Mouse (Mus musculus): ENCODE measurements around the gene Cerkl. TPM values are rescaled to one million over a fixed set of nuclear protein-coding genes. Genes with fewer than 3 reads are reported as not detected.

The Cerkl gene
- total and polyA plus RNA-seq, 3 experiments = 0.02 to 1.4 TPM; not detected in 1

DNA sequence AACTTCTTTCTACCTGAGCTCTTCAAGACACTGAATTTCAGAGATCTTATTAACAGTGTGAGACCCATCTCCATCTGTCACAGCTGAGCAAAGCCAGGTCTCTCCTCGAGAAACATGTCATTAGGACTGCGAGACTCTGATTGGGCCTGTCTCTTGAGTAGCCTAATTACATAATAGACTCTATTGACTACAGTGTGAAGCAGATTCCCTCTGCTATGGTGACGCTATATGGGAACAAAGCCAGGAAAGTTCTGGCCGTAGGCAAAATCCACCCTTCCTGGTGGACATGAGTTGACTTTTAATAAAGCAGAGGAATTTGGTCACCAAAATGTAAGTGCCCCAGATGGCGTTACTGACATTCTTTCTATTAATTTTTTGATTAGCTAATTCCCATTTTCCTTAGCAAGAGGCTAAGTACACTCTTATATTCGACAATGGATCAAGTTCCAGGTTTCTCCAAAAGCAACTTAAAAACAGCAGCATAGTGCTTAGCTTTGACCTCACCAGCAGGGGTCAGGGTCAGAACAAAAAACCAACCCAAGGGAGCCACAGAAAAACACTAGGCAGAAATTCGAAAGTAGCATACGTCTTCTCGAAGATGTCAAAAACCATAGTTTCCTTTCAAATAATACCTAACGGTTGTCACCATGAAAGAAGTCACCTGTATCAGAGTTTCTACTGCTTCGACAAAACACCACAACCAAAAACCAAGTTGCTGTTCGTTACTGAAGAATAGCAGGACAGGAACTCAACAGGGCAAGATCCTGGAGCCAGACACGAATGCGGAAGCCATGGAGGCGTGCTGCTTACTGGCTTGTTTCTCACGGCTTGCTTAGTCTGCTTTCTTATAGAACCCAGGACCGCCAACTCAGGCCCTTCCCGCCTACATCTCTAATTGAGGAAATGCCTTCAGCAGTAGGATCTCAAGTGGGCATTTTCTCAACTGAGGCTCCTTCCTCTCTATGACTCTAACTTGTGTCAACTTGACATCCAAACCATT, 88.8 kb downstream of the Cerkl start:
- Histone ChIP-seq H3K4me1 (ENCODE audit: insufficient read depth, low read depth, low read length) (peaks cover 18% of the 10 kb centered on the region), H3K36me3 (replicated peaks) (no peaks in the 10 kb centered on the region), H3K9me3 (replicated peaks) (no peaks in the 10 kb centered on the region), H3K27me3 (ENCODE audit: insufficient read depth, low read length) (peaks cover 7% of the 10 kb centered on the region; the same call in 1 of the 2 replicates), H3K4me3 (ENCODE audit: low read depth, low read length) (no peak overlapping the region)
- DNase-seq (ENCODE audit: low spot score) = no peak
- no peak for ATAC-seq (ENCODE audit: extremely low read depth, insufficient number of reproducible peaks, low FRiP score, poor library complexity, severe bottlenecking)
- TF ChIP-seq CTCF (IDR thresholded peaks at IDR 0.05; ENCODE audit: low read depth, low read length) = no peak
- TF ChIP-seq GATA1 (IDR thresholded peaks at IDR 0.05; ENCODE audit: borderline replicate concordance, low read length) = no peak
- no peak for TF ChIP-seq GATA2 (IDR thresholded peaks at IDR 0.05; ENCODE audit: borderline replicate concordance, low read depth, low read length)
- TF ChIP-seq POLR2AphosphoS5 (IDR thresholded peaks at IDR 0.05; ENCODE audit: insufficient replicate concordance, low read depth, low read length) = no peak
- TF ChIP-seq TAL1 (conservative IDR thresholded peaks at IDR 0.05; ENCODE audit: low read depth, low read length) = no peak

DNA sequence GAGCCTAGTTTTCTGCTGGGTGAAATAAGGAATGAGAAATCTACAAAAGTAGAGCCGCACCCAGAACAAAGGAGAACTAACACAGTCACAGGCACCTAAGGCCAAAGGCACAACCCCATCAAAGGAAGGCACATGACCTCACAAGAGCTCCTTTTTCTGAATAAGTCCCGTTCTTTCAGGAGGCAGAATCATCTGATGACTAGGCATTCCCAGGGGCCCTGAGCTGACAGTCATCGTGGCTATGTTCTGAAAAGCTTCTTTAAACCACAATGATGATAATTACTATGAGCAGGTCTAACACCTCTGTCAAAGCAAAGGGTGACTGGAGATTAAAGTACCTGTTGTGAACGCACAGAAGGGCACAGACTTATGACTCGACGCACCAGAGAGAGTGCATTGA, 92.7 kb downstream of the Cerkl start:
- no peaks in the 10 kb centered on the region for H3K9me3 ChIP-seq (replicated peaks)
- H3K36me3 ChIP-seq (replicated peaks) = no peaks in the 10 kb centered on the region
- ATAC-seq (ENCODE audit: extremely low read depth, insufficient number of reproducible peaks, low FRiP score, poor library complexity, severe bottlenecking) (no peak), DNase-seq (ENCODE audit: low spot score) (no peak)
- H3K4me3 ChIP-seq (ENCODE audit: low read depth, low read length) = no peak overlapping the region
- no peak for TF ChIP-seq GATA2 (IDR thresholded peaks at IDR 0.05; ENCODE audit: borderline replicate concordance, low read depth, low read length)
- no peak for TF ChIP-seq GATA1 (IDR thresholded peaks at IDR 0.05; ENCODE audit: borderline replicate concordance, low read length)
- no peak for TF ChIP-seq TAL1 (conservative IDR thresholded peaks at IDR 0.05; ENCODE audit: low read depth, low read length)
- no peak for TF ChIP-seq CTCF (IDR thresholded peaks at IDR 0.05; ENCODE audit: low read depth, low read length)
- TF ChIP-seq POLR2AphosphoS5 (IDR thresholded peaks at IDR 0.05; ENCODE audit: insufficient replicate concordance, low read depth, low read length) = no peak
- peaks cover 3% of the 10 kb centered on the region; the same call in 1 of the 2 replicates for H3K4me1 ChIP-seq (ENCODE audit: insufficient read depth, low read depth, low read length)
- H3K27me3 ChIP-seq (ENCODE audit: insufficient read depth, low read length) = peaks cover 11% of the 10 kb centered on the region

- no peaks in the 10 kb centered on the region for H3K36me3 ChIP-seq (replicated peaks)
- no peak overlapping the region for H3K4me3 ChIP-seq (ENCODE audit: low read depth, low read length)
- H3K9me3 ChIP-seq (replicated peaks) = no peaks in the 10 kb centered on the region
- DNase-seq (ENCODE audit: low spot score) (no peak), ATAC-seq (ENCODE audit: extremely low read depth, insufficient number of reproducible peaks, low FRiP score, poor library complexity, severe bottlenecking) (no peak)
- peaks cover 8% of the 10 kb centered on the region for H3K27me3 ChIP-seq (ENCODE audit: insufficient read depth, low read length)
- TF ChIP-seq TAL1 (conservative IDR thresholded peaks at IDR 0.05; ENCODE audit: low read depth, low read length) = no peak
- no peak for TF ChIP-seq GATA2 (IDR thresholded peaks at IDR 0.05; ENCODE audit: borderline replicate concordance, low read depth, low read length)
- TF ChIP-seq CTCF (IDR thresholded peaks at IDR 0.05; ENCODE audit: low read depth, low read length) = no peak
- TF ChIP-seq POLR2AphosphoS5 (IDR thresholded peaks at IDR 0.05; ENCODE audit: insufficient replicate concordance, low read depth, low read length) = no peak
- TF ChIP-seq GATA1 (IDR thresholded peaks at IDR 0.05; ENCODE audit: borderline replicate concordance, low read length) = no peak
- no peaks in the 10 kb centered on the region for H3K4me1 ChIP-seq (ENCODE audit: insufficient read depth, low read depth, low read length)
Observed at GRCm38 (mm10) chr2:79362029-79362428, 94.6 kb downstream of the Cerkl start.

DNA sequence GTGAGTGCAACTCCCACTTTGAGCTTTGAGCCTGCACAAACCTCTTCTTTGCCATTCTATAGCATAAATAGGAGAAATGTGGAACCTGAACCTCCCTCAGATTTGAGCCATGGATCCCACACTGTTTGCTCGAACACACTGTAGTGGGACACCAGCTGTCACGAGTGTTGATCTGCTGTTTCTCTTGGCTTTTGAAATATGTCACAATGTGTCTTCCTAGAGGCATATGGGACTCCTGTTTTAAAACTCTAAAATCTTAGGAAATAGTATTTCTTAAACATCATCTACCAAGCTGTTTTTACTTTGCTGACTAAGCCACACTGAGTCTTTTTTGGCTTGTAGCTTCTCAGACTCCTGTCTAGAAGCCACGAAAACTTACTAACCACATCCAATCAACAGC, 98.8 kb downstream of the Cerkl start:
- ATAC-seq (ENCODE audit: extremely low read depth, insufficient number of reproducible peaks, low FRiP score, poor library complexity, severe bottlenecking) = no peak
- TF ChIP-seq GATA2 (IDR thresholded peaks at IDR 0.05; ENCODE audit: borderline replicate concordance, low read depth, low read length) (no peak), POLR2AphosphoS5 (IDR thresholded peaks at IDR 0.05; ENCODE audit: insufficient replicate concordance, low read depth, low read length) (no peak)
- Histone ChIP-seq H3K4me1 (ENCODE audit: insufficient read depth, low read depth, low read length) (no peaks in the 10 kb centered on the region), H3K9me3 (replicated peaks) (no peaks in the 10 kb centered on the region), H3K4me3 (ENCODE audit: low read depth, low read length) (no peak overlapping the region), H3K27me3 (ENCODE audit: insufficient read depth, low read length) (peaks cover 13% of the 10 kb centered on the region), H3K36me3 (replicated peaks) (no peaks in the 10 kb centered on the region)
- no peak for DNase-seq (ENCODE audit: low spot score)

GRCm38 (mm10) chr2:79354773-79355172, 101.8 kb downstream of the Cerkl start:
- Histone ChIP-seq H3K4me1 (ENCODE audit: insufficient read depth, low read depth, low read length) (no peaks in the 10 kb centered on the region), H3K36me3 (replicated peaks) (no peaks in the 10 kb centered on the region), H3K4me3 (ENCODE audit: low read depth, low read length) (no peak overlapping the region), H3K9me3 (replicated peaks) (no peaks in the 10 kb centered on the region), H3K27me3 (ENCODE audit: insufficient read depth, low read length) (peaks cover 7% of the 10 kb centered on the region)
- DNase-seq (ENCODE audit: low spot score) (no peak), ATAC-seq (ENCODE audit: extremely low read depth, insufficient number of reproducible peaks, low FRiP score, poor library complexity, severe bottlenecking) (no peak)
- TF ChIP-seq GATA2 (IDR thresholded peaks at IDR 0.05; ENCODE audit: borderline replicate concordance, low read depth, low read length) = no peak
- TF ChIP-seq CTCF (IDR thresholded peaks at IDR 0.05; ENCODE audit: low read depth, low read length) = no peak
- no peak for TF ChIP-seq GATA1 (IDR thresholded peaks at IDR 0.05; ENCODE audit: borderline replicate concordance, low read length)

GRCm38 (mm10) chr2:79352100-79352802, 104.3 kb downstream of the Cerkl start:
- Histone ChIP-seq H3K9me3 (replicated peaks) (no peaks in the 10 kb centered on the region), H3K4me1 (ENCODE audit: insufficient read depth, low read depth, low read length) (no peaks in the 10 kb centered on the region), H3K36me3 (replicated peaks) (no peaks in the 10 kb centered on the region), H3K27me3 (ENCODE audit: insufficient read depth, low read length) (peaks cover 6% of the 10 kb centered on the region), H3K4me3 (ENCODE audit: low read depth, low read length) (no peak overlapping the region)
- DNase-seq (ENCODE audit: low spot score) (no peak), ATAC-seq (ENCODE audit: extremely low read depth, insufficient number of reproducible peaks, low FRiP score, poor library complexity, severe bottlenecking) (no peak)
- TF ChIP-seq CTCF (IDR thresholded peaks at IDR 0.05; ENCODE audit: low read depth, low read length) = no peak
- TF ChIP-seq POLR2AphosphoS5 (IDR thresholded peaks at IDR 0.05; ENCODE audit: insufficient replicate concordance, low read depth, low read length) = no peak
- no peak for TF ChIP-seq GATA1 (IDR thresholded peaks at IDR 0.05; ENCODE audit: borderline replicate concordance, low read length)
- TF ChIP-seq TAL1 (conservative IDR thresholded peaks at IDR 0.05; ENCODE audit: low read depth, low read length) = no peak
- no peak for TF ChIP-seq GATA2 (IDR thresholded peaks at IDR 0.05; ENCODE audit: borderline replicate concordance, low read depth, low read length)

All from G1E (cell line).